Mouse (Mus musculus): ENCODE measurements around the gene Pdlim4.

Gene Pdlim4

GRCm38 (mm10) chr11:54090091-54090879 is 21.5 kb upstream of the Pdlim4 start:
- no peak for DNase-seq

DNA sequence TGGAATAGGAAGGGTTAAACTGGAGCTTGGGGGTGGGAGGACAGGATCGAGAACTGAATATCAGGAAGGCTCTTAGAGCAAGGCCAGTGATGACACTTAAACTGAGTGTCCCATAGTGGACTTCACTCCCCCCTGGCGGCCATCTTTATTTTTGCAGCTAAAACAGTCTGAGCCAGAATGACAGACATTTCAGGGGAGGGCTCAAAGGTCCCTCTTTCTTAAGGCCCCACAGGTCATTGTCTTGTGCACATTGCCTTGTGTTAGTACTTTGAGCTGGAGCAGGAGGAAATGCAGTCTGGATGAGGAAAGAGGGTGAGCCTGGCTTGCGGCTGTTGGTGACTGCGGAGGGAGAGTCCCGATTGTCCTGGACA is 20.1 kb upstream of the Pdlim4 start:
- peak; percentile 65 for DNase-seq

- DNase-seq, result no peak
These were observed 19.6 kb upstream of the Pdlim4 start for GRCm38 (mm10) chr11:54088253-54088946.

GRCm38 (mm10) chr11:54085816-54086215 is 17.0 kb upstream of the Pdlim4 start:
- DNase-seq, result no peak

DNA sequence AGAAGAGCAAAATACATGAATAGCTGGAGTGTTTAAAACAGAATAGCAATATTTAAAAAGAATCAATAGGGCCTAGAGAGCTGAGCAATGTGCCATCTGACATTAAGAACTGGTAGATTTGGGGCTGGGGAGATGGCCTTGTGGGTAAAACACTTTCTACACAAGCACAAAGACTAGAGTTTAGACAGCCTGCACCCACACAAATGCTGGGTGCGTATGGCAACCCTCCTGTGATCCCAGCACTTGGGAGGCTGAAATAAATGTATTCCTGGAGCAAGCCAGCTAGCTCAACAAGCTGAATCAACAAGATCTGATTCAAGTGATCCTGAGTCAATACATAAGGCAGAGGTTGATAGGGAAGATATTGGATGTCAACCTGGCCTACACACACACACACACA is 16.2 kb upstream of the Pdlim4 start:
- no peak for DNase-seq

GRCm38 (mm10) chr11:54082725-54083124 is 13.9 kb upstream of the Pdlim4 start:
- no peak for DNase-seq

- DNase-seq, result no peak
These were observed 11.6 kb upstream of the Pdlim4 start for GRCm38 (mm10) chr11:54080435-54080834.

- DNase-seq, result no peak
These were observed 7.3 kb upstream of the Pdlim4 start for GRCm38 (mm10) chr11:54076101-54076500.

DNA sequence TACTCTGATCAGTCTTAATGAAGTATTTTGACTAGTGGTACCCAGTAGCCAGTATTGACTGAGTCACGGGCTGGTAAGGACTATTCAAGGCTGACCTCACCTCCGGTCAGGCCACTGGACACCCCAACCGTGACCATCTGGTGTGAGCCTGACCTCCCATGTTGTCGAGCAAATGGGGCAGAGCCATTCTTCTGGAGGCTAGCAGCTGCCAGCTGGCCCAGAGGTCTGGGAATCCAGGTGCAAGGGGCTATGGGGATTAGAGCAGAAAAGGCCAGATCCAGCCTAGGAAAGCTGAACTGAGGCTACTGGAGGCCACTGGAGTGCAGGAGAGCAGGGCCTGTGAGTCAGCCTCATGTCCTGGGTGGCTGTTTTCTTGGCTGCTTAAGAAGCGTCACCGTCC is 6.5 kb upstream of the Pdlim4 start:
- DNase-seq, result no peak

DNA sequence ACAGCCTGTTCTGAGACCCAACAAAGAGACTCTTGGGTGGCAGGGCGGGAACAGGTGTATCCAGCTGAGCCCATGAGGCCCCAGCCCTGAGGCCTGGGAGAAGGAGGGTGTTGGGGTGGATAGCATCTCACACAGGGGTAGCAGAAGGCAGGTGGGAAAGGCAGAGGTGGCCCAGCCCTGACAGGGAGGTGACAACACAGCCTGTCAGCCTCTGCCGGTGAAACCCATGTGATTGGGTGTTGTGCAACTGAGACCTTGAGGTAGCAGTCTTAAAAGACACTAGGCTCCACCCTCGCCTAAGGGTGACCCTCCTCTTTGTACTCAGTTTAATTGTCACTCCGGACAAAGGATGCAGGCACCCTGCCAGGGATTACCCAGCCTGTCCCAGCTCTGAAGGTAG is 4.5 kb upstream of the Pdlim4 start:
- DNase-seq, result no peak

- DNase-seq, result no peak
These were observed 3.1 kb upstream of the Pdlim4 start for GRCm38 (mm10) chr11:54071726-54072445.

DNA sequence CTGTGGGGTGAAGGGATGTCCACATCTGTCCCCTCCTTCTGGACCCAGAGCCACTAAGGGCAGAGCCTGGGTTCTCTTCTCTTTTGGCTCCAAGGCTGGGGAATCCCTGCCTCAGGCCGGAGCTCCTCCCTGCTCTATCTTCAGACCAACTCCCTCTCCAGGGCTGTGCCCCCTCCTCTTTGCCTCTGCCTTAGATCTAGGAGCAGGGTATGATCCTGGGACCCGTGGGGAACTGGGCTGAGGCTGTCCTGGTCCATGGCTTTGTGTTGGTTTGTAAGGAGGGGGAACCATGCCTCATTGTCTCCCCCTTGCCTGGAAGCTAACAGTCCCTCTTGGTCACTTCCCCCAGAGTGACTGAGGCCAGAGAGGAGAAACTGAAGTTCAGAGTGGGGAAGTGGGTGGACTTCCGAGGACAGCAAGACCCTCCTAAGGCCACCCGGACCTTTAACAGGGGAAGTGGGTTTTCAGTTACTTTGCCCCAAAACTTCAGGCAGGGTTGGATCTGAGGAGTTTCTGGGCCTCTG is 756 bp downstream of the Pdlim4 start:
- no peak for DNase-seq

DNA sequence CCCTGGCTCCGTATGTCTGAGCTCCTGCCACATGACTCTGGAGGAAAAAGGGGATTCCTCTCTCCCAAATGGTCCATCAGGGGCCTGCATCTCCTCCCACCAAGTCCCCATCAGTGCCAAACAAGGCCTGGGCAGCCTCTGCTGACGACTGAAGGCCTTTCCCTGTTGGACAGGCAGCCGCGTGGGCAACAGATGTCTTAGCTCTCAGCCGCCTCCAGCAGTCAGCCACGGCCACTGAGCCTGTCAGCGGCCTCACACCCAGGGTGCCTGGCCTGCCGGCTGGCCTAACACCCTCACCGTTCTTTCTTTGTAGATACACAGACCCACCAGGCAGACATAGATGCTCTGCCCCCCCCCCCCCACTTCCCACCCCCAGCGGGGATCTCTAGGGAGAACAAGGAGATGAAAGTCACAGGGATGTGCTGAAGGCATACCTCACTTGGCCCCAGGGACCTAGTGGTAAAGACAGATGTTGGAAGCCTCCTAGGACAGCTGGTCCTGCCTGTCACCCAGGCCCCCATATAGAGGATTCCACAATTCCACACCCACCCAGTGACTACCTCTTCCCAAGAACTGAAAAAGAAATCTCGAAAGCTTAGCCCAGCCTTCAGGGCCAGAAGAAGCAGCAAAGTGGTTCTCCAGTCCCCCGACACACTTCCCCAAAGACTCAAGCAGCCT is 1.4 kb downstream of the Pdlim4 start:
- no peak for DNase-seq

GRCm38 (mm10) chr11:54066400-54066799 is 2.4 kb downstream of the Pdlim4 start:
- DNase-seq, result no peak

DNA sequence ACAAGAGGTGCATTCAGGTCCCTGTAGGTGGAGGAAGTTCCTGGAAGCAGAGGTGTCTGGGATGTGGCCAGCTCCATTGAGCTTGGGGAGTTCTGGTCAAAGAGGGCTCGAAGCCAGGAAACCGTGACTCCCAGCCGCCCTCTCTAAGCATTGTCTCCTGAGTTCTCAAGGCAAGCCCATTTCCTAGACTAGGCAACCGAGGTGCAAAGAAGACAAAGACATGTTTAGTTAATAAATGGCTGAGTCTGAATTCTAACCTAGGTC is 3.0 kb downstream of the Pdlim4 start:
- no peak for DNase-seq

GRCm38 (mm10) chr11:54065106-54065914 is 3.5 kb downstream of the Pdlim4 start:
- no peak for DNase-seq

DNA sequence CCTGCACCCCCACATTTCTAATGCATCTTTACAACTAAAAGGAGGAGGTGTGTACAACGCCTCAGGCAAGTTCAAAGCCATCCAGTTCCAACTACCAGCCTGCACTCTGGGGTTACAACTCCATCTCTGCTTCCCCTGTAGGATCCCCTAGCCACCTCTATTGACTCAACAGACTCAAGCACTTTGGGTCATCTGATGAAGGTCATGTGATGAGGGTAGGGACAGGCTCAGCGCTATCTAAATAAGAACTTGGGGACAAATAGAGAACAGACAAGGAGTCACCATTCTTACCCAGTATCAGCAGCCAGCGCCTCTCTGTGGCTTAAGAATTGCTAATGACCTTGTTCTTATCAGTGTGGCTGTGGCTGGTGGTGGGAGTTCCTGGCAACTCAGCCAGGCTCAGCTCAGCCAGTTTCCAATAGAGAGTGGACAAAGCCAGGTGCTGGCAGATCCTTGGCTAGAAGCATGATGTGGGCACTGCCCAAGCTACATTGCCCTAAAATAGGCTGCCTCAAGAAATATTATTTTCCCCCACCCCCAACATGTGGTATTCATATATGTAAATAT is 4.3 kb downstream of the Pdlim4 start:
- DNase-seq, result no peak

- no peak for DNase-seq
These were observed 5.4 kb downstream of the Pdlim4 start for GRCm38 (mm10) chr11:54063472-54063775.

GRCm38 (mm10) chr11:54062753-54063471 is 5.9 kb downstream of the Pdlim4 start:
- no peak for DNase-seq

- no peak for DNase-seq
These were observed 6.6 kb downstream of the Pdlim4 start for GRCm38 (mm10) chr11:54062086-54062752.

- DNase-seq, result no peak
These were observed 8.5 kb downstream of the Pdlim4 start for GRCm38 (mm10) chr11:54060316-54060715.

Measured in layer of hippocampus, adult 9-11 months (tissue).